Mouse (Mus musculus): ENCODE data around the gene Pdpk1.
A peak's percentile ranks its signal among the peaks of the same experiment; 100 is the strongest.

Pdpk1 gene

GRCm38 (mm10) chr17:24150824-24151223 is at the start of gene Pdpk1:
TSS of gene Pdpk1 (minus strand) at chr17:24150924.
- no peak for DNase-seq

- no peak for DNase-seq
These were observed 49.0 kb upstream of the Pdpk1 start for GRCm38 (mm10) chr17:24199741-24200140.

GRCm38 (mm10) chr17:24199252-24199651 is 48.5 kb upstream of the Pdpk1 start:
- peak; percentile 90 for DNase-seq

- peak; percentile 78 for DNase-seq
These were observed 46.5 kb upstream of the Pdpk1 start for GRCm38 (mm10) chr17:24197032-24197824.

- DNase-seq: no peak
These were observed 44.6 kb upstream of the Pdpk1 start for GRCm38 (mm10) chr17:24195349-24195748.

GRCm38 (mm10) chr17:24193769-24194168 is 43.0 kb upstream of the Pdpk1 start:
- no peak for DNase-seq

- DNase-seq: no peak
These were observed 42.5 kb upstream of the Pdpk1 start for GRCm38 (mm10) chr17:24193268-24193667.

- DNase-seq: no peak
These were observed 42.1 kb upstream of the Pdpk1 start for GRCm38 (mm10) chr17:24192848-24193247.

- no peak for DNase-seq
These were observed 40.8 kb upstream of the Pdpk1 start for GRCm38 (mm10) chr17:24191481-24191880.

GRCm38 (mm10) chr17:24190934-24191333 is 40.2 kb upstream of the Pdpk1 start:
- no peak for DNase-seq

- no peak for DNase-seq
These were observed 23.5 kb upstream of the Pdpk1 start for GRCm38 (mm10) chr17:24174259-24174658.

GRCm38 (mm10) chr17:24173423-24173822 is 22.7 kb upstream of the Pdpk1 start:
- DNase-seq: peak; percentile 62

- DNase-seq: no peak
These were observed 21.0 kb upstream of the Pdpk1 start for GRCm38 (mm10) chr17:24171738-24172137.

- DNase-seq: peak; percentile 54
These were observed 20.0 kb upstream of the Pdpk1 start for GRCm38 (mm10) chr17:24170729-24171128.

GRCm38 (mm10) chr17:24170125-24170524 is 19.4 kb upstream of the Pdpk1 start:
- DNase-seq: no peak

- peak; percentile 97 for DNase-seq
These were observed 18.8 kb upstream of the Pdpk1 start, which contains the start of gene Atp6v0c for GRCm38 (mm10) chr17:24169317-24170065. TSS of gene Atp6v0c (minus strand) at chr17:24169702.

- DNase-seq: peak; percentile 83
These were observed 18.0 kb upstream of the Pdpk1 start for GRCm38 (mm10) chr17:24168590-24169277.

- no peak for DNase-seq
These were observed 17.3 kb upstream of the Pdpk1 start for GRCm38 (mm10) chr17:24167891-24168505.

GRCm38 (mm10) chr17:24167120-24167519 is 16.4 kb upstream of the Pdpk1 start:
- no peak for DNase-seq

- DNase-seq: peak; percentile 71
These were observed 14.0 kb upstream of the Pdpk1 start for GRCm38 (mm10) chr17:24164566-24165259.

- peak; percentile 98 for DNase-seq
These were observed 12.6 kb upstream of the Pdpk1 start, which contains the start of gene Amdhd2 for GRCm38 (mm10) chr17:24163176-24163962. TSS of gene Amdhd2 (minus strand) at chr17:24163766.
